Mouse (Mus musculus) bone marrow macrophage, adult 2 months (primary cell): ENCODE data around the gene Cyb5r2.

ENCODE experiments used
- CTCF ChIP-seq: IDR thresholded peaks from 2 replicates; pipeline ENCODE4 v1.5.1; 2012; ENCODE audit warnings: low read depth, mild to moderate bottlenecking, low read length, moderate library complexity
- POLR2A ChIP-seq: IDR thresholded peaks from 2 replicates; pipeline ENCODE4 v1.6.1; 2012; ENCODE audit warnings: mild to moderate bottlenecking, low read depth, low read length, borderline replicate concordance

GRCm38 (mm10) chr7:107749721-107750120 is 8.1 kb downstream of the Cyb5r2 start:
- TF ChIP-seq POLR2A, result no peak
- no peak for TF ChIP-seq CTCF
